Mouse (Mus musculus) spleen, postnatal 10 days (tissue): ENCODE results near the gene E130311K13Rik.

ENCODE experiments used
- DNase-seq, 2 experiments: peaks; one replicate each; pipeline ENCODE4 v3.0.0; 2021 to 2022; ENCODE audit warnings: low spot score in 2 of 2

The E130311K13Rik gene

DNA sequence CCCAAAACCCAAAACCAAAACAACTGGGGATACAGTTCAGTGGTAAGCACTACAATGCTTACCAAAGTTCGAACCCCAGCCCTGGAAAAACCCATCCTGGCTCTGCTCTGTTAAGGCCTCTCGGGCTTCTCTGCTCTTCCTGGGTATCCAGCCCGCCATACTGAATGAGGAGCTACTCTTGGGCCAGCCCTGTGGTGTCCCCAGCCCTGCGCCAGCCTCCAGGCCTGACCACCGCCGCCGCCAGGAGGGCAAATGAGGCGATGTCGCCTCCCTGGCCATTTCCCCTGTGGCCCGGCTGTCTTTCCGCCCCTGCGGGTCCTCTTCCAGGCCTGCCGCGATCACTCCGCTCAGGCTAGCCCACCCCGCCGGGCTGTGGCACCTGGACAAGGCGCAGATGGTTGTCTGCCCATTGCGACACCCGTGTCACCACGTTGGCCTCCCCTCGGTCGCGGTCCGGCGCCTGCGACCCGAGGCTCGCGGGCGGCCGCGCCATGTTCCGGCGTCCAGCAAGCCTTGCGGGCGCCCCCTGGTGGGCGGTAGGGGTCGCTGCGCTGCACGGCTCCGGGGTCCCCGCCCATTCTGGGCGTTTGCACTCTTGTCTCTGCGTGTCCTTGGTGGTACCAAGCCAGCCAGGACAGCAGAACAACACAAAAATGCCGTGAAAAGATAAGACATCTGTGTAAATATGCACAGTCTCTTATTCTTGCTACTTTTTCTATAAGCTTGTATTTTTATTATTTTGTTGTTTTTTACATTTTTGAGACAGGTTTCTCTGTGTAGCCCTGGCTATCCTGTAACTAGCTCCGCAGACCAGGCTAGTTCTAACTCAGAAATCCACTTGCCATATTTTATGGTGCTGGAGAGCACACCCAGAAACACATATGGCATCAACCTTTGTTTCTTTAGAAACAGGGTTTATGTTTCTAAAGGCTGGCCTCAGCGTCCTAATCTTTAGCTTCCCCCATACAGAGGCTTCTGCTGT is at the start of gene E130311K13Rik:
E130311K13Rik (minus strand) TSS at position 595 of the 982 bp plus-strand sequence.
- peak; percentile 89 to 90 for DNase-seq

DNA sequence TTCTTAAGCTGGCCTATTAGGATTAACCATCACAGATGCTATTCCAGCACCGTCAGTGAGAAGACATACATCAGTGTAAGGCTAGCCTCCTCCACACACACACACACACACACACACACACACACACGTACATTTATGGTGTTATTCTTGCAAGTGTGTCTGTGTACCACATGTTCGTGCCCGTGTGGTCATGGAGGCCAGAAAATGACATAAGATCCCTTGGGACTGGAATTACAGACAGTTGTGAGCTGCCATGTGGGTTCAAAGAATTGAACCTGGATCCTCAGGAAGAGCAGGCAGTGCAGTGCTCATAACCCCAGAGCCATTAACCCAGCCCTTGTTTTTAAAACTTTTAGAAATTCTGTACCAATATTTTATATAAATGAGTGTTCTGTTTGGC is 48.6 kb upstream of the E130311K13Rik start:
- no peak for DNase-seq

DNA sequence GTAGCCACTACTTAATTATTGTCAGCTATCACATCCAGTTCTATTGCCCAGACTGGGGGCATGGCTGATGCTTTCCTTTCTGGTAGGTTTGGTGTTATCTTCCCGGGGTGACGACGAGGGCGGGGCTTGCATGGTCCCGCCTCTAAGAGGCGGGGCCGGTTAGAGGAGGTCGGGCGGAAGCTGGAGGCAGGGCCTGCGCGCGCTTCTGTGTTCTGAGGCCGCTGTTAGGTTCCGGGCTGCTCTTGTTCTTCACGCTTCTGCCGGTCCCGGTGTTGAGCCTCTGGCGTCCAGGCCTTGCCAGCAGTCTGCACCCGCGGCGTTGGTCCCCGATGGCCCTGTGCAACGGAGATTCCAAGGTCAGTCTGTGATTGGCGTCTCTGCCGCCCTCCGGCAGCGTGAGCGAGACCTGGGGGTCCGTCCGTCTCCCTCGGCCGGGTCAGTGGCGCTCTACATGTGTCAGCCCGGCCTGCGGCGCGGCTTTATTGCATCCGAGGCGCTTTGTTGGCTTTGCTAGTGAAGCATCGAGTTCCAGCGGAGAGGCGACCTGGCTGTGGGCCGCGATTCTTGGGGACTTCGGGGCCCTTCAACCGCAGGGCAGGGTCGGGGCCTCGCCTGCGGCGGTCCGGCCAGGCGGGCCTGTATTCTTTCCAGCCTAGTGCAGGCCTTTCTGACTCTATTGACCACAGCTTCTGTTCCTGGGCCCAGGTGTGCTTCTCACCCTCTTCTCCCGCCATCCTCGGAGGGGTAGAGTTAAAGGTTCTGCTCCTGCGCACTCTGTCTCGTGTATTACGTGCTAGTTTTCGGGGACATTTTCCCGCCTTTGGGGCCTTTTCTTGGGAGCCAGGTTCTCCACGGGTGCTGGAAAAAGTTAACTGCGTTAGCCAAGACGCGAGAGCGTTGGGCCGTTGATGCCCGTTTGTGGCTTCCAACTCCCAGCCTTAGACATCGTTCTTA is 47.0 kb upstream of the E130311K13Rik start, which contains the start of gene Gmps:
Gmps (plus strand) TSS at position 152 of the 954 bp plus-strand sequence.
- peak; percentile 87 to 96 for DNase-seq

DNA sequence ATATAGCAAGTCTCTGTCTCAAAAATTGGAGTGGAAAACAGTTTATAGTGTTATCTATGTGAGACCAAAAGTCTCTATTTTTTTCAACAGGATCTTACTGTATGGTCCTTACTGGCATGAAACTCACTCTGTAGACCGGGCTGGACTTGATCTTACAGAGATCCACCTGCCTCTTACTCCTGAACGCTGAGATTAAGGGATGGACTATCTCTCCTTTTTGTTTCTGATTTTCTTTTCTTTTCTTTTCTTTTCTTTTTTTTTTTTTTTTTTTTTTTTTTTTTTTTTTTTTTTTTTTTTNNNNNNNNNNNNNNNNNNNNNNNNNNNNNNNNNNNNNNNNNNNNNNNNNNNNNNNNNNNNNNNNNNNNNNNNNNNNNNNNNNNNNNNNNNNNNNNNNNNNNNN is 36.7 kb upstream of the E130311K13Rik start:
- DNase-seq = no peak

DNA sequence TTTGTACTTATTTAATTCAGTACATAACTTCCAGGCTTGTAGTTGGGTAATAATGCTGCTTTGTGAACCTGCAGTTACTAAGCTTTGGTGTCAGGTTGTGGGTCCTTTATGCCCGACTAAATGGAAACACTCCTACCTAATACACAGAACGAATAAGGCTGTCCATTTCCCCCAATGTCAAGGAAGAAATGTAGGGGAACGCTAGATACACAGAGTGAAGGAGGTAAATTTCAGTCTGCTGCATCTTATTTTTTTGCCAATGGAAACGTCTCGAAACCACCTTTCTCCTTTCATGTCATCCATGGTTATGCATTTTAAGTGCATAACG is 35.6 kb upstream of the E130311K13Rik start:
- no peak for DNase-seq

DNA sequence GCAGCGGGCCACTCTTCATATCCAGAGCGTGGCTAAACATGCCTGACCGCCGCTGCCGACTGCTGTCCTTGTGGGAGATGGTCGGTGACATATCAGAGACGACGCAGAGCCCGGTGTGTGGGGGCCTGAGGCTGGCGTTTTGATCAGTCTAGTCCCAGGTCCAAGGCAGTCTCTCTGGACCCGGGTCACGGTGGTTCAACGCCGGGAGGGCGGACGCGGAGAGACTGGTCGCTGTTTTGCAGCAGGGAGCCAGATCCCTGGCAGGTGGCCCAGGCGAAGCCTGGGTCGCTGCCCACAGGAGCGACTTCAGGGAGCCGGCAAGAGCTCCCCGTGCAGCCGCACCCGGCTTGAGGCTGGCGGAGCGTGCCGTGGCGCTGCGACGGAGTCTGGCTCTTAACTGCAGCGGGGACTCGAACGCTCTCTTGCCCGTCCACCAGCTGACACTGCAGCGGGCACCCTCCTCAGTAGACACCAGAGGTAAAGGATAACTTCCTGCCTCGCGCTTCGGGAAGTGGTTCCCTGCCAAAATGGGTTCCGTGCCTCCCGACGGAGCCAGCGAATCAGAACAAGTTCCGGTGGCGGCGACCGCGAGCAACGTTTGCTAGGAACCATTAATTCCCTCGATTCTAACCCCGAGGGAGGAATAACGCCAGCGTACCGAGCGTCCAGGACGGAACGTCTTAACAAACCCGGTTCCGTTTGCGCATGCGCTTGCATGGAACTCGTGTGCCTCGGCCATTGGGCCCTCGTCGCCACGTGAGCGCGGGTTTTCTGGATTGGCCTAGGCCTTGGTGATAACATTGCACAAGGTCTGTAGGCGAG is 35.0 kb upstream of the E130311K13Rik start, which contains the start of gene Slc33a1:
Slc33a1 (minus strand) TSS at position 669 of the 822 bp plus-strand sequence.
- DNase-seq = peak; percentile 94 to 99

DNA sequence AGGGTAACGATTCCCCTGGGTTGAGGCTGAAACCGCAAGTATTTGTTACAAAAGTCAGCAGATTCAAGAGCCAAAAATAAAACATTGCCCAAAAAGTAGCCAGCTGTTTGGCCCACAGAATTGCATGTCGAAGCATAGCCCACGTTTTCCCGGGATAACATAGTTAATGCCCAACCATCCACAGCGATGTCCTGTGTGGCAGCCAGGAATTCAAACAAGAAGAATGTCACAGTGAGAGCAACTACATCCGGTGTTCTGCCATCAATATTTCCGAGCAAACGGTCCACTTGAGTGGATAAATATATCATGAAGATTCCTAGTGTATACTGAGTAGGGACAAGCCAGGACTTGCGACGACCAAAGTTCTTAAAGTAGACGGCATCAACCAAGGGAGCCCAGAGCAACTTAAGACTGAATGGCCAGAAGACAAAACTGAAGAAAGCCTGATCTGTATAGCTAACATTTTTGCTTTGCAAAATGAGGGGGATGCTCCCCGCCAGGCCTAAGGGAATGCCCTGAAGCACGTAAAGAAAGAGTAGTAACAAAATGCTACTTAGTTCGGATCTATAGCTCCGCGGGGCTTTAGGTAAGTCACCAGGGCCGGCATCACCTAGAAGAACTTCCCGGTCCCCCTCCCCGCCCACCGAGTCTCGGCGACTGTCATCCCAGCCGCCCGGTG is 34.3 kb upstream of the E130311K13Rik start:
- DNase-seq = peak in 1 of 2 experiments; percentile 63

DNA sequence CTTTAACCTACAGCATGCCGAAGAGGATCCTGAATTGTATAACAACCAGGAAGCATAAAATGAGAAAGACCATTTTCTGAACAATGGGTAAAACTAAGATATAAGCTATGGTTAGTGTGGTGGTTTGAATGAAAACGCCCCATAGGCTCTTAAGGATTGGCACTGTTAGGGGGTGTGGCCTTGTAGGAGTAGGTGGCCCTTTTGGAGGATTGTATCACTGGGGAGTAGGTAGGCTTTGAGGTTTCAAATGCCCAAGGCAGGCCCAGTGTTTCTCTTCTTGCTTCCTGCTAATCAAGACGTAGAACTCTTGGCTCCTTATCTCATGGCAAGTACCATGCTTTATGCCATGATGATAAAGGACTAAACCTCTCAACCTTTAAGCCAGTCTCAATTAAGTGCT is 20.6 kb upstream of the E130311K13Rik start:
- no peak for DNase-seq

DNA sequence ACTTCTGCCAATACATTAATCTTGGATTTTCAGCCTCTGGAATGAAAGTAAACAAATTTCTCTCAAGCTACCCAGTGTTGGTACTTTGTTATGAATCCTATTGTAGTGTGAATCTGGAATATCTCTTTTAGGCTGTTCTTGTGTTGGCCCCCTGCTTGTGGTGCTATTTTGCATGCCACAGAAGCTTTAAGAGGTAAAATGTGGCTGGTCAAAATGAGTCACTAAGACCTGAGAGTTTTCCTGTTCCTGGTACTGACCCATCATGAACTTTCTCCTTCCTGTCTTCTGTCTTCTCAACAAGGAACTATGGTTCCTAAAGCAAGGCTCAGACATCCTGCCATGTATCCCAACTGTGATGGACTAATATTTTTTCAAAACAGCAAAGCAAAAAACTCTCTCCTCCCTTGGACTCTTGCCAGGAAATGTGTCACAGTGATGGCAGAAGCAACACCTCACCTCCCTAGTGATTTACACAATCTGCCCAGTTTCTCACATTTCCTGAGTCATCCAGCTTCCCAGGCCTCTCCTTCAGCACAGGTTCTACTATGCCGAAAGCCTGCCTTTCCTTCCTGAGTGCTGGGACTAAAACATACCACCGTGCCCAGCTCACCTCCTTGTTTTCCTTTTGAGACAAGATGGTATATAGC is 12.1 kb upstream of the E130311K13Rik start:
- DNase-seq = no peak

DNA sequence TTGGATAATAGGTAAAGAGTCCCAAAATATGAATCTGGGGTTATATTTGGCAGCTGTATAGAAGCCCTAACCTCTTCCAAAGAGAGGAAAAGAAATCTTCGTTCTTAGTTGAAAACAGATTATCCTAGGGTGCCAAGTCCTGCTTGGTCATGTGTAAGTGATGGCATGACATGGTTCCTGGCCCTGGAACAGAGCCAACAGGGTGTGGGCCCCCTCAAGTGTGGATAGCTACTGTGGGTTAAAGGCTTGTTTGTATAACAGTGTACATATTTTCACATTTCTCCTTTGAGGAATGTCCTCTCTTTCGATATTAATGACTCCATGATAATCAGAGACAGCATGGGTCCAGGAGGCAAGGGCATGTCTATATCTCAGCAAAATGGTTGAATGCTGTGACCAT is 9.7 kb upstream of the E130311K13Rik start:
- no peak for DNase-seq

DNA sequence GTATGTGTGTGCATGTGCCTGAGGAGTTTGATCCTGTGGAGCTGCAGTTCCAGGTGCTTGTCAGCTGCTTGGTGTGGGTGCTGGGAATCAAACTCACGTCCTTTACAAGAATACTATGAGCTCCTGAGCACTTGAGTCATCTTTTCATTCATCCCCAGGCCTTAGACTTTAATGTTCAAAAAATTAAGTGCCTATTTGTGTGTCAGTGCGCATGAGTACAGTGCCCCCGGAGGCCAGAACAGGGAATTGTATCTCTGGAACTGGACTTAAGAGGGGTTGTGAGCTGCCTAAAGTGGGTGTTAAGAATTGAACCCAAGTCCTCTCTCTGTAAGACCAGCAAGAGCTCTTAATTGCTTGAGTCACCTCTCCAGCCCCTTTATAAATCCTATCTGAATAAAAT is 9.6 kb downstream of the E130311K13Rik start:
- peak in 1 of 2 experiments; percentile 44 for DNase-seq

DNA sequence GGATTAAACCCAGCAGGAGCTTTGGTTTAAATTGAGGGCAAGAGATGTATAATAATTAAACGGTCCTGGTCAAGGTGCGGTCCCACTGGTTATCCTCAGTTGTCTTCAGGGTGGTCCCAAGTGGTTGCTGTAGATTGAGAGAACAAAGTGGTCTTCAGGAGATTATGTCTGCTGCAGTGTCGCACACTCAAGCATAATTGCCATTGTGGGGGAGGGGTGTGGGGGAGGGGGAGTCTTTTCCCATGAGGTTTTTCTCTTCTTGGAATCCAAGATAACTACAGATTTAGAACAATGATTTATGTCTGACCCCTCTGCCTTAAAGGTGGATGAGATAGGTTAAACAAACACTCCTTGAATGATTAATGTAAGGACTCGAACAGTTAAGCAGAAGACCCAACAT is 19.0 kb downstream of the E130311K13Rik start:
- DNase-seq = no peak

DNA sequence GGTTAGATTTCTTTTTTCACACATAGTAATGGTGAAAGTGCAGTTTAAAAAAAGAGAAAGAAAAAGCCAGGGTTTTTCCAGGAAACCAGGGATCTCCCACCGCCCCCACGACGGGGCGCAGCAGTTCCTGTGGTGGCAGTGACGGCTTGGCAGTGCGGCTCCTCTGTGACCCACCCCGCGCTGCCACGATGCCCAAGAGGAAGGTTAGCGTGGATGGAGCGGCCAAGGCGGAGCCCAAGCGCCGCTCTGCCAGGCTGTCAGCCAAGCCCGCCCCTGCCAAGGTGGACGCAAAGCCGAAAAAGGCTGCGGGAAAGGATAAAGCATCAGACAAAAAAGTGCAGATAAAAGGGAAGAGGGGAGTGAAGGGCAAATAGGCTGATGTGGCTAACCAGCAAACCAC is 24.0 kb downstream of the E130311K13Rik start:
- DNase-seq = no peak

DNA sequence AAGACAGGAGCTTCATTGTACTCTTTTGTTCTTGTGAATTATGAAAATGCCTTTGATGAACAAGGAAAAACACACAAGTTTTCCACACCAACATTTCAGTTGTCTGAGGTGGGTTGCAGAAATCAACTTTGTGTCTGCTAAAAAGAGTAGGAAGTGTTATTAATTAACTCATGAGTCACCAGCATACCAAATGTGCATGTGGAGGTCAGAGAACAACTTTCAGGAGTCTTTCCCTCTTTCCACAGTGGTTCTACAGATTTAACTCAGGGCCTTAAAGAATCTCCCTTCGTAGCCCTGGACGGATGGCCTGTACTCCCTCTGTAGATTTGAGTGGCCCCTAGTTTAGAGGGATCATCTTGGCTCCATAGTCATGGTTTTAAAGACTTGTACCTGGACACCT is 25.1 kb downstream of the E130311K13Rik start:
- no peak for DNase-seq

DNA sequence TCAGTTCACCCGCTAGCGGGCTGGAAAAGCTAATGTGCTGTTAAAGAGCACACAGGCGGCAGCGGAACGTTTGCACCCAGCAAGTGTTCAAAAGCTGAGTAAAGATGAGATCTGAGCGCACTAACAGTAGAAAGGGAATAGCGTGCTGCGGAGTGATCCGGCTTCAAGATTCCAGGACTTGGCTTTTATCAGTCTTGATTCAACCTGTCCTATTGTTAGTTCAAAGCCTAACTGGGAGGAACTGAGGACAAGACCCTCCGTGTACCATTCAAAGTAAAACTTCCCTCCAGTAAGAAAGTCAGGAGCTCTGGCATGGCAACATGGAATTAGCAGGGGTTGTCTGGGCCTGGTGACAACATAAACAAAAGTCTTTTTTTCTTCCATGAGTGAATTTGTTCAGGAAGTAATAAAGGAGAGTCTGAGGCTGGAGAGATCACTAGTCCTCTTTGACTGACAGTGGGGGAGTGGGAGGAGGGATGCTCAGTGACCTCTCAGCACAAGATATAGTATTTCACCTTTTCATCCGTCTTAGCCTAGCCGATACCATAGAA is 29.2 kb downstream of the E130311K13Rik start:
- DNase-seq = no peak

DNA sequence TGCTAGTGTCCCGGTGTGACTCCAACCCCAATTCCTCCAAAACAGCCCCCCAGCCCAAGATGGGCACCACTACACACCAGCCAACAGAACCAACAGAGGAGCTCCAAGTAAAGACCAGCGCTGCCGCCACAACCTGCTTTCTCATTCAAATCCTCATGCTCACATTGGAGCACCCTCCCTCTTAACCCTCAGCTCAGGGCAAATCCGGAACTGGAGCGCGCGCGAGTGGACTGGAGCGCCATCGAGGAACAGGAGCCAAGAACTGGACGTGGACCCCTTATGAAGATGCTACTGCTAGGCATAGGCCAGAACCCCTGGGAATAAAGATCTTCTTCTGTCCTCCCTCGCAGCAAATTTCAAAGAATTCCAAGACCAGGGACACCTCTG is 30.0 kb downstream of the E130311K13Rik start, which contains the start of gene Plch1:
Plch1 (minus strand) TSS at position 164 of the 387 bp plus-strand sequence.
- DNase-seq = peak in 1 of 2 experiments; percentile 44

DNA sequence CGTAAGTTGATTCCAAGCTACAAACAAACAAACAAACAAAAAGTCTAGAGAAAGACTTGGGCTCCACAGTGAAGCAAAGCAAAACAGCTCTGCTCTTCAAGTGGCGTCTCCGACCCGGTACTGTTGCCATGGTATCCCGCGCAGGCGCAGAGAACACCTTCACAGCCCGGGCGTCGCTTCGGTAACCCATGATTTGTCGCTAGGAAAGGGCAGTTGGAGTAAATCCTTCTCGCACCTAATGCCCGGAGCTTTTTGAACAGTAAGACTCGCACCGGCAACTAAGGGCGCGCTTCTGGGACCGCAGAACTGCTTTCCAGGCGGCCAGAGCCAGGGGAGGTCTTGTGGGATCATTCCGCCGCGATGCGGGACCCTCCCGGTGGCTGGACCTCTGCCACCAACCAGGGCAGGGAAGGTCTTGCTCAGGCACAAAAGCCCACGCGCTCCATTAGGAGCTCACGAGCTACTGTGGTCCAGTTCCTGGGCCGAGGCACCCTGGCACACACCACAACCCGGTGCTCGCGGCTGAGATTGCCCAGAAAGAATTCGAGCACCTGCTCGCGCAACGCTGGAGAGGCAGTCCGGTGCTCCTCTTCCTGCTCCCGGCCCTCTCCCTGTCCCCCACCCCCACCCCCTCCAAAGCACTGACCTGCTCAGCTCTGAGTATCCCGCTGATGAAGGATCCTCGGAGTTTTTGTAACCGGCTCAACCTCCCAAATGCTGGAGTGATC is 30.5 kb downstream of the E130311K13Rik start:
- DNase-seq = peak in 1 of 2 experiments; percentile 57

DNA sequence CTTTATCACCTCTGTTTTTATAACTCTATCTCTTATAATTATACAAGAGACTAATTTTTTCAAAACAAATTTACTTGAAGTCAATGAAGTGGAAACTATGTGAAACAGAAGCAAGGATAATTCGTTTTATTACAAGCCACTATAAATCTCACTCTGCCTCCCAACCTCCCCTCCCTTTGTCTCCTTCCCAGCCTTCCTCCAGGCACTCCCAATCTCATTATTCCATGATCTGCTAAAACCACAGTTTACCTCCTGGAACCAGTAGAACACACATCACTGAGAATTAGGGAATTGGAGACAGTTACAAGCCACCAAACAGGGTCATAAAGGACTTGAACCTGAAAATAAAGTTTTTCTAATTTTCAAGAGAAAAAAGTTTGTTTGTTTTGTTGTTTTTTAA is 32.1 kb downstream of the E130311K13Rik start:
- no peak for DNase-seq

DNA sequence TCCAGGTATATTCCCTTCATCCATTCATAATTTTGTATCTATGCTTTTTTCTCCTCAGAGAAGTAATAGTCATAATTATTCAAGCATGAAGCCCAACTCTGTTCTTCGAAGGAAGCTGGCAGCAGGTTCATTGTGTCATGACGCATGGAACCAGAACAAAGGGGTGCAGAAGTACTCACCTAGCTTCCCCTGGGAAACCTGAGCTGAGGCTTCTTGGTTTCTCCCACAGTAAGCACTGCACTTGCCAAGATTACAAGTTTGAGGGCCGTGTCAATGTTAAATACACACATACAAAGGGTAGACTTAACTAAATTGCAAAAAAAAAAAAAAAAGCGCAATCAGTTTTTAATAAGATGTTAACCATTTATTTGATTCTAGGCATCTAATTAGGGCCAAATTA is 33.0 kb downstream of the E130311K13Rik start:
- DNase-seq = no peak
